Mouse (Mus musculus) neural tube, embryonic 15.5 days (tissue): ENCODE data around the gene Fos. TPM values are rescaled to one million over a fixed set of nuclear protein-coding genes. Genes with fewer than 3 reads are reported as not detected.

ENCODE experiments used
- ATAC-seq: fragments of 200-750 bp; cut with Nextera tagmentation; 2 replicates; pipeline ENCODE4 v1.8.0; 2017; ENCODE audit warnings: mild to moderate bottlenecking, moderate TSS enrichment, moderate library complexity; ENCODE audit not compliant: low FRiP score
- H3K27ac ChIP-seq: fragments of 300-500 bp; sonication (generic); replicated peaks from 2 replicates; pipeline ENCODE4 v1.5.1; 2015; ENCODE audit warnings: mild to moderate bottlenecking, inconsistent platforms
- H3K27me3 ChIP-seq: fragments of 300-500 bp; sonication (generic); replicated peaks from 2 replicates; pipeline ENCODE4 v1.6.1; 2015; ENCODE audit warnings: inconsistent platforms
- H3K36me3 ChIP-seq: fragments of 300-500 bp; sonication (generic); 2 replicates; pipeline ENCODE4 v1.6.1; 2015; ENCODE audit warnings: inconsistent platforms
- H3K4me1 ChIP-seq: fragments of 300-500 bp; sonication (generic); 2 replicates; pipeline ENCODE4 v1.6.1; 2015; ENCODE audit warnings: inconsistent platforms
- H3K4me2 ChIP-seq: fragments of 300-500 bp; sonication (generic); 2 replicates; pipeline ENCODE4 v1.6.1; 2015; ENCODE audit warnings: inconsistent platforms, mild to moderate bottlenecking, moderate library complexity
- H3K4me3 ChIP-seq: fragments of 300-500 bp; sonication (generic); replicated peaks from 2 replicates; pipeline ENCODE4 v1.5.1; 2015; ENCODE audit warnings: mild to moderate bottlenecking, inconsistent platforms
- H3K9ac ChIP-seq: fragments of 300-500 bp; sonication (generic); replicated peaks from 2 replicates; pipeline ENCODE4 v1.6.1; 2015; ENCODE audit warnings: mild to moderate bottlenecking, inconsistent platforms
- H3K9me3 ChIP-seq: fragments of 300-500 bp; sonication (generic); replicated peaks from 2 replicates; pipeline ENCODE4 v1.6.1; 2016; ENCODE audit warnings: inconsistent platforms
- WGBS: fragments of 180-500 bp; shearing (Covaris S2); methylation state at CpG from one replicate; pipeline ENCODE4 v1.1.7; 2015; ENCODE audit warnings: mixed read lengths; 5-methylcytosine and 5-hydroxymethylcytosine counted together
- polyA plus RNA-seq: library from polyadenylated mRNA; unstranded; fragments of >200 nt; fragmentation: Nextera tagmentation; extraction: Ambion mirVana; gene quantifications from 2 replicates; pipeline ENCODE4 v1.2.1, GENCODE M21; 2015

Fos gene
- polyA plus RNA-seq, 1 experiment from 2014 or later: 6.0 TPM

GRCm38 (mm10) chr12:85464431-85464830 lies 9.3 kb upstream of the Fos start:
- 73% methylated on average over 5 of the region's 5 CpGs for WGBS
- Histone ChIP-seq H3K4me2 (no peak overlapping the region), H3K9ac (no peak overlapping the region), H3K36me3 (no peaks in the 10 kb centered on the region), H3K4me1 (peaks cover 7% of the 10 kb centered on the region; the same call in 1 of the 2 replicates), H3K27ac (no peak overlapping the region), H3K27me3 (no peaks in the 10 kb centered on the region), H3K4me3 (no peak overlapping the region), H3K9me3 (no peaks in the 10 kb centered on the region)
- no peak for ATAC-seq

- H3K4me3 ChIP-seq: no peak overlapping the region
- no peak overlapping the region for H3K27ac ChIP-seq
- H3K9ac ChIP-seq: no peak overlapping the region
- H3K4me2 ChIP-seq: no peak overlapping the region
- no peaks in the 10 kb centered on the region for H3K27me3 ChIP-seq
- H3K36me3 ChIP-seq: no peaks in the 10 kb centered on the region
- peaks cover 7% of the 10 kb centered on the region; the same call in 1 of the 2 replicates for H3K4me1 ChIP-seq
- H3K9me3 ChIP-seq: no peaks in the 10 kb centered on the region
- ATAC-seq: no peak
- WGBS: 53% methylated on average over 3 of the region's 3 CpGs
Measured at GRCm38 (mm10) chr12:85464902-85465301, 8.8 kb upstream of the Fos start.

- Histone ChIP-seq H3K9ac (no peak overlapping the region), H3K27me3 (no peaks in the 10 kb centered on the region), H3K36me3 (no peaks in the 10 kb centered on the region), H3K4me2 (no peak overlapping the region), H3K4me1 (peaks cover 19% of the 10 kb centered on the region), H3K9me3 (no peaks in the 10 kb centered on the region), H3K27ac (no peak overlapping the region), H3K4me3 (no peak overlapping the region)
- no peak for ATAC-seq
- WGBS: 73% methylated on average over 14 of the region's 14 CpGs
Measured at GRCm38 (mm10) chr12:85467854-85468253, 5.8 kb upstream of the Fos start.

GRCm38 (mm10) chr12:85468666-85469065 lies 5.0 kb upstream of the Fos start:
- Histone ChIP-seq H3K4me1 (peaks cover 23% of the 10 kb centered on the region), H3K27ac (no peak overlapping the region), H3K36me3 (no peaks in the 10 kb centered on the region), H3K4me2 (no peak overlapping the region), H3K4me3 (no peak overlapping the region), H3K9ac (no peak overlapping the region), H3K27me3 (no peaks in the 10 kb centered on the region), H3K9me3 (no peaks in the 10 kb centered on the region)
- no peak for ATAC-seq
- WGBS: 86% methylated on average over 12 of the region's 12 CpGs

- peak overlapping the region; percentile 97 for H3K4me2 ChIP-seq
- peaks cover 46% of the 10 kb centered on the region for H3K4me1 ChIP-seq
- no peaks in the 10 kb centered on the region for H3K36me3 ChIP-seq
- peak; percentile 37; the same call in 1 of the 2 replicates for ATAC-seq
- peak overlapping the region; percentile 64 for H3K27ac ChIP-seq
- H3K27me3 ChIP-seq: peaks cover 20% of the 10 kb centered on the region
- no peaks in the 10 kb centered on the region for H3K9me3 ChIP-seq
- WGBS: under 1% methylated on average over 42 of the region's 42 CpGs
- peak overlapping the region; percentile 57 for H3K9ac ChIP-seq
- H3K4me3 ChIP-seq: peak overlapping the region; percentile 61
Measured at GRCm38 (mm10) chr12:85471920-85472655, 1.6 kb upstream of the Fos start.

- under 1% methylated on average over 22 of the region's 23 CpGs for WGBS
- Histone ChIP-seq H3K27ac (peak overlapping the region; percentile 79), H3K27me3 (peaks cover 23% of the 10 kb centered on the region), H3K4me3 (peak overlapping the region; percentile 61), H3K4me2 (peak overlapping the region; percentile 97), H3K9me3 (no peaks in the 10 kb centered on the region), H3K9ac (peak overlapping the region; percentile 57), H3K4me1 (peaks cover 43% of the 10 kb centered on the region), H3K36me3 (no peaks in the 10 kb centered on the region)
- ATAC-seq: peak; percentile 1; the same call in 1 of the 2 replicates
Measured at GRCm38 (mm10) chr12:85472656-85473410, 857 bp upstream of the Fos start.

GRCm38 (mm10) chr12:85474298-85475231 lies 875 bp downstream of the Fos start:
- H3K27ac ChIP-seq: peak overlapping the region; percentile 79
- peak; percentile 22; the same call in 1 of the 2 replicates for ATAC-seq

GRCm38 (mm10) chr12:85475232-85475919 lies 1.7 kb downstream of the Fos start:
- ATAC-seq: no peak
- Histone ChIP-seq H3K9ac (peak overlapping the region; percentile 55; the same call in 1 of the 2 replicates), H3K27me3 (peaks cover 23% of the 10 kb centered on the region), H3K36me3 (no peaks in the 10 kb centered on the region), H3K27ac (no peak overlapping the region), H3K4me2 (peak overlapping the region; percentile 97), H3K4me3 (peak overlapping the region; percentile 61), H3K9me3 (no peaks in the 10 kb centered on the region), H3K4me1 (peaks cover 43% of the 10 kb centered on the region)
- 8% methylated on average over 16 of the region's 16 CpGs for WGBS

More at GRCm38 (mm10) chr12:85474298-85475231, 875 bp downstream of the Fos start:
- no peaks in the 10 kb centered on the region for H3K36me3 ChIP-seq
- peaks cover 43% of the 10 kb centered on the region for H3K4me1 ChIP-seq
- peaks cover 23% of the 10 kb centered on the region for H3K27me3 ChIP-seq
- no peaks in the 10 kb centered on the region for H3K9me3 ChIP-seq
- peak overlapping the region; percentile 61 for H3K4me3 ChIP-seq
- WGBS: under 1% methylated on average over 49 of the region's 49 CpGs
- H3K9ac ChIP-seq: peak overlapping the region; percentile 55
- peak overlapping the region; percentile 97 for H3K4me2 ChIP-seq

GRCm38 (mm10) chr12:85475920-85476828 lies 2.5 kb downstream of the Fos start:
- H3K27ac ChIP-seq: no peak overlapping the region
- H3K4me2 ChIP-seq: peak overlapping the region; percentile 97
- no peak for ATAC-seq
- 38% methylated on average over 23 of the region's 23 CpGs for WGBS
- peaks cover 23% of the 10 kb centered on the region for H3K27me3 ChIP-seq
- peaks cover 43% of the 10 kb centered on the region for H3K4me1 ChIP-seq
- H3K9me3 ChIP-seq: no peaks in the 10 kb centered on the region
- H3K4me3 ChIP-seq: no peak overlapping the region
- peak overlapping the region; percentile 6; the same call in 1 of the 2 replicates for H3K9ac ChIP-seq
- no peaks in the 10 kb centered on the region for H3K36me3 ChIP-seq

- H3K27me3 ChIP-seq: peaks cover 23% of the 10 kb centered on the region
- no peak for ATAC-seq
- no peak overlapping the region for H3K9ac ChIP-seq
- H3K4me3 ChIP-seq: no peak overlapping the region
- no peaks in the 10 kb centered on the region for H3K36me3 ChIP-seq
- no peak overlapping the region for H3K27ac ChIP-seq
- peaks cover 33% of the 10 kb centered on the region for H3K4me1 ChIP-seq
- H3K9me3 ChIP-seq: no peaks in the 10 kb centered on the region
- 79% methylated on average over 4 of the region's 4 CpGs for WGBS
- no peak overlapping the region for H3K4me2 ChIP-seq
Measured at GRCm38 (mm10) chr12:85477219-85477618, 3.5 kb downstream of the Fos start.
